Mouse (Mus musculus) neural tube, embryonic 15.5 days (tissue): ENCODE results near the gene Sec14l1. TPM values are rescaled to one million over a fixed set of nuclear protein-coding genes. Genes with fewer than 3 reads are reported as not detected.

Experiments used
- ATAC-seq: fragments of 200-750 bp; cut with Nextera tagmentation; 2 replicates; pipeline ENCODE4 v1.8.0; 2017; ENCODE audit warnings: mild to moderate bottlenecking, moderate TSS enrichment, moderate library complexity; ENCODE audit not compliant: low FRiP score
- H3K27ac ChIP-seq: fragments of 300-500 bp; sonication (generic); replicated peaks from 2 replicates; pipeline ENCODE4 v1.5.1; 2015; ENCODE audit warnings: mild to moderate bottlenecking, inconsistent platforms
- H3K27me3 ChIP-seq: fragments of 300-500 bp; sonication (generic); replicated peaks from 2 replicates; pipeline ENCODE4 v1.6.1; 2015; ENCODE audit warnings: inconsistent platforms
- H3K36me3 ChIP-seq: fragments of 300-500 bp; sonication (generic); 2 replicates; pipeline ENCODE4 v1.6.1; 2015; ENCODE audit warnings: inconsistent platforms
- H3K4me1 ChIP-seq: fragments of 300-500 bp; sonication (generic); 2 replicates; pipeline ENCODE4 v1.6.1; 2015; ENCODE audit warnings: inconsistent platforms
- H3K4me2 ChIP-seq: fragments of 300-500 bp; sonication (generic); 2 replicates; pipeline ENCODE4 v1.6.1; 2015; ENCODE audit warnings: inconsistent platforms, mild to moderate bottlenecking, moderate library complexity
- H3K4me3 ChIP-seq: fragments of 300-500 bp; sonication (generic); replicated peaks from 2 replicates; pipeline ENCODE4 v1.5.1; 2015; ENCODE audit warnings: mild to moderate bottlenecking, inconsistent platforms
- H3K9ac ChIP-seq: fragments of 300-500 bp; sonication (generic); replicated peaks from 2 replicates; pipeline ENCODE4 v1.6.1; 2015; ENCODE audit warnings: mild to moderate bottlenecking, inconsistent platforms
- H3K9me3 ChIP-seq: fragments of 300-500 bp; sonication (generic); replicated peaks from 2 replicates; pipeline ENCODE4 v1.6.1; 2016; ENCODE audit warnings: inconsistent platforms
- WGBS: fragments of 180-500 bp; shearing (Covaris S2); methylation state at CpG from one replicate; pipeline ENCODE4 v1.1.7; 2015; ENCODE audit warnings: mixed read lengths; 5-methylcytosine and 5-hydroxymethylcytosine counted together
- polyA plus RNA-seq: library from polyadenylated mRNA; unstranded; fragments of >200 nt; fragmentation: Nextera tagmentation; extraction: Ambion mirVana; gene quantifications from 2 replicates; pipeline ENCODE4 v1.2.1, GENCODE M21; 2015

Sec14l1 gene
- polyA plus RNA-seq, 1 experiment from 2014 or later: 52.0 TPM

DNA sequence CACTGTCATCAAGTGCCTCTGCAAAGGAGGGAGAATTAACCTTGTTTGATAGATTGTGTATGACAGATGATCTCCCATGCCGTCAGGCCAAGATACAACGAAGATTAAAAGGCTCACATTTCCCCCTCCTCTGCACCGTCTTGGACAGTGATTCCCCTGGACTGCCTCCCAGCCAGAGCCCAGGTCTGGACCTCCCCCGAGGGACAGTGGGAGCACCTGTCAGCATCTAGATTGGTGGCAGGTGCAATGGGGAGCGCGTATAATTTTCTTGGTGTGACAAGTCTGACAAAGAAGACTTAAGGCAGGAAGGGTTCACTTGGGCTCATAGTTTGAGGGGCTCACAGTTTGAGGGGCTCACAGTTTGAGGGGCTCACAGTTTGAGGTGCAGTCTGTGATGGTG, 48.8 kb downstream of the Sec14l1 start:
- H3K4me1 ChIP-seq: peaks cover 1% of the 10 kb centered on the region
- peaks cover 17% of the 10 kb centered on the region for H3K36me3 ChIP-seq
- no peak overlapping the region for H3K27ac ChIP-seq
- no peak overlapping the region for H3K4me2 ChIP-seq
- H3K27me3 ChIP-seq: no peaks in the 10 kb centered on the region
- H3K9me3 ChIP-seq: no peaks in the 10 kb centered on the region
- 94% methylated on average over 6 of the region's 6 CpGs for WGBS
- ATAC-seq: no peak
- no peak overlapping the region for H3K9ac ChIP-seq
- H3K4me3 ChIP-seq: no peak overlapping the region

DNA sequence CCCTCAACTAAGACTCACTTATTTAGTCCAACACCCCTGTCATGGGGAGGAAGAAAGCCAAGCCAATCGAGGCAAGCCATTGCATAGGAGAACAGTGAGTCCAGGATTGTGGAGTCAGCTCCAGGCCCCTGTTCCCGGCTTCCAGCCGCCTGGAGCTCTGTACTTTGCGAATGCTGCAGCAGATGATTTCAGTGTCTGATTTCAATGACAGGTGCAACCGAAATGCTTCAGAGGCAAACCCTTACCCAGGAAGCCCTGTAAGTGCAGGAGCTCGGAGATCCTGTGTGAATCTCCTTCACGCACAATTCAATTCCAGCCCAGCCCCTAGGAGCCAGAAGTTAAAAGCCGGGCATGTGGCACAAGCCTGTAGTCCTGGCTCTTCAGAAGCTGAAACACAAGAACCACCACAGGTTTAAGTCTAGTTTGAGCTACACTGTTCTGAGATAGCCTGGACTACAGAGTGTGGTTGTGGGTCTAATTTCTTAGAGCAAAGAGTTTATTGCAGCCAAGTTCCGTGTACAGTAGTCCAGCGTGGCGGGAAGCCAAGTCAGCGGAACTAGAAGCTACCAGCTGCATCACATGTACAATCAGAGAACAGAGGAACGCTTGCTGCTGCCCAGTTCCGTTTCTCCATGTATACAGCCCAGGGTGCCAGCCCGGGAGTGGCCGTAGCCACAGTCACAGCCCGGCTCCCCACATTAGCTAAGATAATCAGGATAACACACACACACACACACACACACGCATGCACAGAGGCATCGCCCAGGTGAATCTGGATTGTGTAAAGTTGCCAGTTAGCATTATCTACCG, 53.5 kb downstream of the Sec14l1 start:
- no peaks in the 10 kb centered on the region for H3K27me3 ChIP-seq
- ATAC-seq: no peak
- no peak overlapping the region for H3K4me2 ChIP-seq
- no peaks in the 10 kb centered on the region for H3K36me3 ChIP-seq
- H3K9ac ChIP-seq: no peak overlapping the region
- H3K4me3 ChIP-seq: no peak overlapping the region
- no peaks in the 10 kb centered on the region for H3K9me3 ChIP-seq
- WGBS: 79% methylated on average over 20 of the region's 20 CpGs
- no peak overlapping the region; the same call in 1 of the 2 replicates for H3K27ac ChIP-seq
- peaks cover 13% of the 10 kb centered on the region for H3K4me1 ChIP-seq

DNA sequence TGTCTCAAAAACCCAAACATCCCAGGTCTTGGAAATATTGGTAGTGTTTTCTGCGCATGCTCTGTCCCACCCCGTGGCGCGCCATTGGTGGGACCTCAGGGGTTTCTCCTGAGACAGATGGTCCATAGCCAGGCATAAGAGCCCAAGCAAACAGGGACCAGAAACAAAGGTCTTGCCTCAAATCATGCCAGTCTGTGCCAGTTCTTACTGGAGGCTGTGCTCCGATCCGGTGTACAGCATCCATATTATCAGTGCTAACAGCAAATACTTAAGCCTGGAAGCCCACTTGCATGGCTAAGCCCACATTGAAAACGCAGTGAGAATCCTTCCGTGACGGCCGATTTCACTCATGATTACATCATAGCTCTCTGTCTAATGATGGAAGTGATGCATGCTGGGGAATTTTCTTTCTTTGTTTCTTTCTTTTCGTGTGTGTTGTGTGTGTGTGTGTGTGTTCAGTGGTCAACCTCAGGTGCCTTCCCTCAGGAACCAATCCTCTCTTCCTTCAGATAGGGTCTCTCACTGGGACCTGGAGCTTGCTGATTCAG, 54.2 kb downstream of the Sec14l1 start:
- Histone ChIP-seq H3K27me3 (no peaks in the 10 kb centered on the region), H3K4me1 (peaks cover 20% of the 10 kb centered on the region), H3K4me2 (no peak overlapping the region), H3K9ac (no peak overlapping the region), H3K4me3 (no peak overlapping the region), H3K36me3 (no peaks in the 10 kb centered on the region), H3K9me3 (no peaks in the 10 kb centered on the region), H3K27ac (no peak overlapping the region; the same call in 1 of the 2 replicates)
- WGBS: 79% methylated on average over 11 of the region's 11 CpGs
- no peak for ATAC-seq

DNA sequence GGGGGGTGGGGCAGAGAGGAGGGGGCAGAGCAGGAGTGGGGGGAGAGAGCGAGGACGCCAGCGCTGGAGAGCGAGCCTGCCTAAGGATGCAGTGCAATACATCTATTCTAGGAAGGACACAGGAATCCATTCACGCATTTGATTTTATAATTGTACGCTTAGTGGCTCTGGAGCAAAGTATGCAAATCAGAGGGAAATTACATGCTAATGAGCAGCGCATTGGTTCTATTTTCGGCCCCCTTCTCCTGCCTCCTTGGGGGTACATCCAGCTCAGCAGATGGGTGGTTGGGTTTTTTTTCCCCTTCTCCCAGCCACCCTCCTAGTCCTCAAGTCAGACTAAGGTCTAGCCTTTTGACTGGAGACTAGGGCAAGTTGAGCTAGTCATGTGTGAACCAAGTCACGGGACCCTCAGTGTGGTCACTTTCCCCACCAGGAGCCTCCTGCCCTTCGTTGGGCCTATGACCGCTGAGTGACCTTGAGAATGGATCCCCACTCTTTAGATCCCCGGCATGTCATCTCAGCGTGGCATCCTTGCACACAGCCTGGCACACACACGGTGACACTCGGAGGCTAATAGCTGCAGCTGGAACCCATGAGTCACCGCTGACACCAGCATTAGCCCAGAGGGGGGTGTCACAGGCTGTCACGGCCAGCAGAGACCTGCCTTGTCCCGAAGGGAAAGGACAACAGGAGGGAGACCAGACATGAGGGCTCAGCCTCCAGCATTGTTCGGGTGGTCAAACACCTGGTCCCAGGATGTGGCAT, 55.0 kb downstream of the Sec14l1 start:
- H3K9ac ChIP-seq: no peak overlapping the region
- H3K9me3 ChIP-seq: no peaks in the 10 kb centered on the region
- no peak overlapping the region for H3K4me3 ChIP-seq
- H3K4me2 ChIP-seq: no peak overlapping the region
- WGBS: 72% methylated on average over 19 of the region's 19 CpGs
- H3K4me1 ChIP-seq: peaks cover 28% of the 10 kb centered on the region
- no peaks in the 10 kb centered on the region for H3K36me3 ChIP-seq
- H3K27me3 ChIP-seq: no peaks in the 10 kb centered on the region
- no peak overlapping the region for H3K27ac ChIP-seq
- no peak for ATAC-seq

DNA sequence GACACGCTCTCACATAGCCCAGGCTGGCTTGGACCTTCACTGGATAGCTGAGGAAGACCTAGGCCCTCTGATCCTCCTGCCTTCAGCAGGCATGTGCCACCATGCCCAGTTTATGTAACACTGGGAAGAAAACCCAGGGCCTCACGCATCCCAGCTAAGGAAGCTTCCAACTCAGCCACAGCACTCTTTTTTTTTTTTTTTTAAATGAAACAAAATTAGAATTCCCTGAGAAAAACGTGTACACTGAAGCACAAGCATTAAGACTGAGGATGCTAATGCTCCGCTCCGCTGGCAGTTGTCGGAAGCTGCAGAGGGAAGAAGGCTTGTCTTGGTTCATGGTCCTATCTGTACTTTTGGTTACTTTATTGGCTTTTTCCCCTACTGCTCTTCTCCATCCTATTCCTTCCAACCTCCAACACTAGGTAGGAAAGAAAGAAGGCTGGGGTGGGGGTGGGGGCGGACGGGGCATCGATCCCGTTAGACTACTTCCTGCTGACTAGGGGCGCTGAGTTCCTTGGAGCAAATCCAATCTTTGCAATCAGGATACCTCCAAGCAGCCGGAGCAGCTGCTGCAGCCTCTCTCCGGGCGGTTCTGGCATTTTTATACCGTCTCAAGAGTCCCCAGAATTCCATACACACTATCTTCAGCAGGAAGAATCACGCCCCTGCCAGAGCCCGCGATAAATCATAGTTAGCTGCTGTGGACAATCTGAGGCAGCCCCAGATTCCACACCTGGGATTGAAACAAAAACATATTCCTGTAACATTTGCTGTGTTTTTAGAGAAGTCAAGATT, 59.3 kb downstream of the Sec14l1 start:
- 27% methylated on average over 17 of the region's 18 CpGs for WGBS
- Histone ChIP-seq H3K9ac (no peak overlapping the region), H3K36me3 (no peaks in the 10 kb centered on the region), H3K27me3 (0 out of 2 replicates have a peak, but pooled peaks cover 3% of the 10 kb centered on the region), H3K4me3 (peak overlapping the region; percentile 3), H3K4me2 (peak overlapping the region; percentile 41), H3K4me1 (peaks cover 30% of the 10 kb centered on the region), H3K9me3 (no peaks in the 10 kb centered on the region), H3K27ac (peak overlapping the region; percentile 66)
- ATAC-seq: no peak

DNA sequence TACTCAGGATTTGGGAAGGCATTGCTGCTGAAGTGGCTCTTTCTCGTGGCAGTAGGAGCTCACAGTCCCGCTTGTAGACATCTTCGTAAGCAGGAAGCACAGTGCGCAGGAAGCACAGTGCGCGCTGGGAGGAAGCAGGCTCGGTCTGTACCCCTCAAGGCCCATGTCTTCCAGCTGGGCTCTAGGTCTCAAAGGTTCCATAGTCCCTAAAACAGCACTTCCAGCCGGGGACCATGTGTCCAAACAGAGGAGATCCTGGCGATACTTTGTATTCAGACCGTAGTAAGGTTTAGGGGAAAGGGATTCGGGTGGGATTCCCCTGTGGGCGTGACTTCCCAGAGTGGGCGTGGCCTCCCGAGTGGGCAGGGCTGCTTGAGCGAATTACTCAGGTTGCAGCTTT, 60.0 kb downstream of the Sec14l1 start:
- peak overlapping the region; percentile 3 for H3K4me3 ChIP-seq
- 43% methylated on average over 15 of the region's 15 CpGs for WGBS

DNA sequence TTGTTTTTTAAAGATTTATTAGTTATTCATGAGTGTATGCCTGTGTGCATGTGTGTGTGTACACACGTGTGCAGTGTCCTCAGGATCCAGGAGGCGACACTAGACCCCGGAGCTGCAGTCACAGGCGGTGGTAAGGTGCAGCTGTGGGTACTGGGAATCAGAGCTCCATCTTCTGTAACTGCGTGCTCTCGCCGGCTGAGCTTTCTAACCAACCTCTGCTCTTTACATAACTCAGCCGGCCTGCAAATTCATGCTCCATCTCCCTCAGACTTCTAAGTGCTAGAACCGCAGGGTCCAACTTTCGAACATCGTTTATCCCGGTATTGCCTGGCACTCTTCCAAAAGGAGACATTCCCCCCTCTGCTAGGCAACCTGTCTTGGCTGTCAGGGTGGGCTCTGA, 60.5 kb downstream of the Sec14l1 start:
- Histone ChIP-seq H3K9me3 (peaks cover 6% of the 10 kb centered on the region; the same call in 1 of the 2 replicates), H3K27ac (no peak overlapping the region)
- ATAC-seq: no peak

More for the DNA sequence above, 60.0 kb downstream of the Sec14l1 start:
- Histone ChIP-seq H3K36me3 (no peaks in the 10 kb centered on the region), H3K4me2 (peak overlapping the region; percentile 41), H3K9me3 (peaks cover 2% of the 10 kb centered on the region; the same call in 1 of the 2 replicates), H3K9ac (no peak overlapping the region), H3K27ac (peak overlapping the region; percentile 66), H3K27me3 (0 out of 2 replicates have a peak, but pooled peaks cover 3% of the 10 kb centered on the region), H3K4me1 (peaks cover 27% of the 10 kb centered on the region)
- ATAC-seq: no peak

DNA sequence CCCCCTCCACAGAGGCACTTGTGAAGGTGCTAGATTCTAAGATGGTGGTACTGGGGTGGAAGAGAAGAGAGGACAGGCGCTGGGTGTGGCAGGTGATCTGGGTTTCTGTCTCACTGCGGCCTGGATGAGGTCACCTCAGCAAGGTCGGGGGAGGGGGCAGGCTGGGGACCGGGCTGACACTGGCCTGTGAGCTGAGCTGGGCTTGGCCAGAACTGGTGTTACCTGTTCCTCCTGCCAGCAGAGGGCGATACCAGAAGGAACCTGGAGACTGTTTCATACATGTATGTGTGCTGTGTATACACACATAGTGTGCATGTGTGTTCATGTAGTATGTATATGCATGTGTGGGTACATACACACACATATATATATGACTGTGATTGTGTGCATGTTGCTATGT, 61.3 kb downstream of the Sec14l1 start:
- no peak for ATAC-seq
- no peak overlapping the region for H3K9ac ChIP-seq
- H3K4me2 ChIP-seq: no peak overlapping the region
- WGBS: 58% methylated on average over 5 of the region's 5 CpGs
- no peaks in the 10 kb centered on the region for H3K36me3 ChIP-seq
- H3K4me1 ChIP-seq: peaks cover 22% of the 10 kb centered on the region
- no peak overlapping the region for H3K4me3 ChIP-seq
- H3K27me3 ChIP-seq: 0 out of 2 replicates have a peak, but pooled peaks cover 3% of the 10 kb centered on the region
- no peak overlapping the region for H3K27ac ChIP-seq
- H3K9me3 ChIP-seq: peaks cover 6% of the 10 kb centered on the region; the same call in 1 of the 2 replicates

More for the DNA sequence above, 60.5 kb downstream of the Sec14l1 start:
- Histone ChIP-seq H3K4me3 (no peak overlapping the region), H3K4me2 (no peak overlapping the region), H3K4me1 (peaks cover 22% of the 10 kb centered on the region), H3K9ac (no peak overlapping the region), H3K27me3 (0 out of 2 replicates have a peak, but pooled peaks cover 3% of the 10 kb centered on the region), H3K36me3 (no peaks in the 10 kb centered on the region)
- WGBS: 65% methylated on average over 12 of the region's 12 CpGs

DNA sequence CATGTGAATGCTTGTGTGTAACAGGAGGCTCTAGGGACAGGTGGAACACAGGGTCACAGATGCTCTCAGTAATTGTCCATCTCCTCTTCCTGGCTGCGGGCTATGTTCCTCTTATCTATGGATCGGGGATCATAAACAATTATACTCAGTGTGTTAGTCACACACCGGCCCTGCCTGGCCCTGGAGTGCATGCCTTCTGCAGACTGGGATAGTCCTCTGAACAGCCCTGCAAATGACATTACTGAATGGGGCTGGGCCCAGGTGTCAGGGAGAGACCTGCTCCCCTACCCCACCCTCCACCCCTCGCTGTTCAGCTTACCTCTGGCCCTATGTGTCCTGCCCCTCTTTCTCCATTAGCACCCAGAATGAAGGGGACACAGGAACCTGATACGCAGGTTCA, 61.9 kb downstream of the Sec14l1 start:
- Histone ChIP-seq H3K4me1 (peaks cover 22% of the 10 kb centered on the region), H3K27ac (no peak overlapping the region), H3K4me2 (no peak overlapping the region), H3K9me3 (peaks cover 6% of the 10 kb centered on the region), H3K4me3 (no peak overlapping the region), H3K27me3 (0 out of 2 replicates have a peak, but pooled peaks cover 3% of the 10 kb centered on the region), H3K9ac (no peak overlapping the region), H3K36me3 (no peaks in the 10 kb centered on the region)
- WGBS: 74% methylated on average over 5 of the region's 5 CpGs
- ATAC-seq: peak; percentile 42; the same call in 1 of the 2 replicates

DNA sequence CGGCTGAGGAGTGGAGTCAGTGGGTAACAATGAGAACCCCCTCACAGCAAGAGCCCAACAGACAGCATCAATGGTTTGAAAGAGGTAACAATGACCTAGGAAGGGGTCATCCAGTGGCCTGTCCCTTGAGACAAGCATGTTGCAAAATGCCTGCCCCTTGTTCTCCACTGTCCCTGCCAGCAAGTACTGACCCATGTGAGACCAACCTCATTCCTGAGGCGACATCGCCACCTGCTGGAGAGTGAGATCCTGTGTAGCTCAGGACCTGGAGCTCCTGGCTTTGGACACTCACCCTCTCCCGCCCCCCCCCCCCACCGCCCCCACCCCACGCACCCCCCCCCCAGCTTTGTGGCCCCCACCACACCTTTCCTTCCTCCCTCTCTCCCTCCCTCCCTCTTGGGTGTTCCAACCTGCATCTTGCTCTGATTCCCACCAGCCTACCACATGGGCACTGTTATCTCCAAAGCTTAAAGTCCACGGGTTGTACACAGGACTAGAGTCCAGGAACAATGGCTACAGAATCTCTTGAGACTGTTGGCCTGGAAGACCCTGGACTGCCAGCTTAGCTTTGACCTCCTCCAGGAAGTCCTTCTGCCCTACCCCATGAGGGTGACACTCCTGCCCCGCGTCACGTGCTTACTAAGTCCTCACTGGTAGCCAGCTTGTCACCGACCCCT, 62.5 kb downstream of the Sec14l1 start:
- 0 out of 2 replicates have a peak, but pooled peaks cover 3% of the 10 kb centered on the region for H3K27me3 ChIP-seq
- no peaks in the 10 kb centered on the region for H3K36me3 ChIP-seq
- H3K9me3 ChIP-seq: peaks cover 6% of the 10 kb centered on the region
- H3K9ac ChIP-seq: no peak overlapping the region
- peaks cover 22% of the 10 kb centered on the region for H3K4me1 ChIP-seq
- ATAC-seq: peak; percentile 83
- no peak overlapping the region for H3K27ac ChIP-seq
- WGBS: 64% methylated on average over 8 of the region's 11 CpGs
- no peak overlapping the region for H3K4me2 ChIP-seq
- no peak overlapping the region for H3K4me3 ChIP-seq
